Mouse (Mus musculus) midbrain, embryonic 12.5 days (tissue): ENCODE results near the gene Cdh22. TPM values are rescaled to one million over a fixed set of nuclear protein-coding genes. Genes with fewer than 3 reads are reported as not detected.

Source experiments
- ATAC-seq: fragments of 200-750 bp; cut with Nextera tagmentation; 2 replicates; pipeline ENCODE4 v1.8.0; 2017; ENCODE audit warnings: low read depth, moderate TSS enrichment, moderate library complexity; ENCODE audit not compliant: low FRiP score
- H3K27ac ChIP-seq: fragments of 300-500 bp; sonication (generic); replicated peaks from 2 replicates; pipeline ENCODE4 v1.5.1; 2016; ENCODE audit warnings: mild to moderate bottlenecking
- H3K27me3 ChIP-seq: fragments of 300-500 bp; sonication (generic); 2 replicates; pipeline ENCODE4 v1.6.1; 2016; ENCODE audit warnings: mild to moderate bottlenecking
- H3K36me3 ChIP-seq: fragments of 300-500 bp; sonication (generic); 2 replicates; pipeline ENCODE4 v1.6.1; 2016
- H3K4me1 ChIP-seq: fragments of 300-500 bp; sonication (generic); 2 replicates; pipeline ENCODE4 v1.6.1; 2016
- H3K4me2 ChIP-seq: fragments of 300-500 bp; sonication (generic); replicated peaks from 2 replicates; pipeline ENCODE4 v1.6.1; 2016; ENCODE audit warnings: mild to moderate bottlenecking, moderate library complexity
- H3K4me3 ChIP-seq: fragments of 300-500 bp; sonication (generic); 2 replicates; pipeline ENCODE4 v1.5.1; 2016; ENCODE audit warnings: mild to moderate bottlenecking
- H3K9ac ChIP-seq: fragments of 300-500 bp; sonication (generic); replicated peaks from 2 replicates; pipeline ENCODE4 v1.6.1; 2016; ENCODE audit warnings: mild to moderate bottlenecking, moderate library complexity
- H3K9me3 ChIP-seq: fragments of 300-500 bp; sonication (generic); 2 replicates; pipeline ENCODE4 v1.6.1; 2016; ENCODE audit warnings: mild to moderate bottlenecking
- WGBS: fragments of 180-500 bp; shearing (Covaris S2); methylation state at CpG from one replicate; pipeline ENCODE4 v1.1.7; 2016; 5-methylcytosine and 5-hydroxymethylcytosine counted together
- polyA plus RNA-seq: library from polyadenylated mRNA; unstranded; fragments of >200 nt; fragmentation: Nextera tagmentation; extraction: Ambion mirVana; gene quantifications from 2 replicates; pipeline ENCODE4 v1.2.1, GENCODE M21; 2016

The Cdh22 gene
- polyA plus RNA-seq, 1 experiment from 2014 or later = 18.8 TPM

GRCm38 (mm10) chr2:165221952-165222351 lies 12.7 kb downstream of the Cdh22 start:
- peak; percentile 57 for ATAC-seq
- Histone ChIP-seq H3K4me3 (no peak overlapping the region), H3K9ac (no peak overlapping the region), H3K27me3 (peaks cover 94% of the 10 kb centered on the region), H3K4me2 (peak overlapping the region; percentile 36), H3K36me3 (no peaks in the 10 kb centered on the region), H3K4me1 (peaks cover 48% of the 10 kb centered on the region), H3K27ac (no peak overlapping the region), H3K9me3 (no peaks in the 10 kb centered on the region)
- 6% methylated on average over 9 of the region's 9 CpGs for WGBS

GRCm38 (mm10) chr2:165220347-165220945 lies 14.2 kb downstream of the Cdh22 start:
- Histone ChIP-seq H3K27me3 (peaks cover 88% of the 10 kb centered on the region), H3K9me3 (no peaks in the 10 kb centered on the region), H3K4me2 (no peak overlapping the region)

DNA sequence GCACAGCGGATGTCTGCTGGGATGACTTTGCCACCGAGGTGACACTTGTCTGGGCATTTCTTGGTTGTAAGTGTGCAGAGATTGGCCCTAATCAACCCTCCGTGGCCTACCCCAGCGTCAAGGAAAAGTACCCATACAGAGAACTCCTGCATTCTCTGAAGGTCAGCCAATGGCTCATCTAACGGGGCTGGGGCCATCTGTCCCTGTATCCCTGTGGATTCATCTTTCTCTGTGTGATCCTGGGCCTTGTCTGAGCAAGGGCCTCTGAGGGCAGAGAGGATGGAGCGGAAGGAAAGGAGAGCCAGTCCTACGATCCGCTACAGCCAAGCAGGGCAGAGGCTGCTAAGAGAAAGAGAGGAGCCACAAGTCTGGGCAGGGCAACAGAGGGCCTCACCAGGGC lies 15.7 kb downstream of the Cdh22 start:
- Histone ChIP-seq H3K27ac (no peak overlapping the region), H3K9me3 (no peaks in the 10 kb centered on the region), H3K4me3 (no peak overlapping the region), H3K27me3 (peaks cover 82% of the 10 kb centered on the region), H3K9ac (no peak overlapping the region; the same call in 1 of the 2 replicates), H3K36me3 (no peaks in the 10 kb centered on the region), H3K4me1 (peaks cover 69% of the 10 kb centered on the region), H3K4me2 (no peak overlapping the region)
- ATAC-seq = no peak
- 45% methylated on average over 8 of the region's 8 CpGs for whole genome bisulfite sequencing

More at GRCm38 (mm10) chr2:165220347-165220945, 14.2 kb downstream of the Cdh22 start:
- Histone ChIP-seq H3K27ac (no peak overlapping the region), H3K4me3 (no peak overlapping the region), H3K4me1 (peaks cover 59% of the 10 kb centered on the region), H3K9ac (no peak overlapping the region), H3K36me3 (no peaks in the 10 kb centered on the region)
- no peak for ATAC-seq
- 76% methylated on average over 8 of the region's 8 CpGs for WGBS

DNA sequence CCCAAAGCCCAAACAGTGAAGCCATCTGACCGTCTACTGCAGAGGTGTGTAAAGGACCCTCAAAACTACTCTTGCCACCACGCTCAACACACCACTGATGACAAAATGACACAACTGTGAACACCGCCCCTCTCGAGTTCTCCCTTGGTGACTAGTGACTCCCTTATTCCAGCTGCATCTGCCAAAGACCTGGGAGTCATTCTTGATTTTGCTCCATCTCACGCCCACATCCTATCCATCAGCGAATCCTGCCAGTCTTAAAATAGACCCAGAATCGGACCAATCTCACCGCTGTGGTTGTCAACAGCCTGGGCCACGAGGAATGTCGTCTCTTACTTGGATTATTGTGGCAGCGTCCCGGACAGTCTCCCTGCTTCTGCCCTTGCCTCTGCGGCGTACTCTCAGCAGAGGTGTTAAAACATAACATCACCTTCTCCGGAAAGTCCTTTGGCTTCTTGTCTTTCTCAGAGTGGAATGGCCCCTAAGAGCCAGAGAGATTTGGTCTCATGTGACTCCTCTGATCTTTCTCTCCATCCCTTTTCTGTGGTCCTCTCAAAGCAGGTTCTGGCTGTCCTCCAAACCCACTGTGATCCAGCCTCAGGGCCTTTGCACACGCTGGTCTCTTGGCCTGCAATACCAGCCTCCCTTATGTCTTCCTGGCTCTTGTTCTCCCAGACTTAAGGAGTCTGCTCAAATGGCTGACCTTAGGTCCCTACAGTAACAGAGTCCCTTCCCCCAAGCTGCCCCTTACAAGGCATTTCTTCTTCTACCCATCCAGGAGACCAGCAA lies 17.1 kb downstream of the Cdh22 start:
- no peak overlapping the region for H3K4me2 ChIP-seq
- H3K27me3 ChIP-seq = peaks cover 81% of the 10 kb centered on the region
- no peak overlapping the region for H3K27ac ChIP-seq
- H3K4me3 ChIP-seq = no peak overlapping the region
- no peaks in the 10 kb centered on the region for H3K36me3 ChIP-seq
- H3K4me1 ChIP-seq = peaks cover 72% of the 10 kb centered on the region
- no peaks in the 10 kb centered on the region for H3K9me3 ChIP-seq
- H3K9ac ChIP-seq = no peak overlapping the region
- 94% methylated on average over 16 of the region's 16 CpGs for WGBS
- no peak for ATAC-seq

GRCm38 (mm10) chr2:165215103-165215951 lies 19.3 kb downstream of the Cdh22 start:
- Histone ChIP-seq H3K27ac (peak overlapping the region; percentile 83), H3K27me3 (peaks cover 67% of the 10 kb centered on the region), H3K36me3 (no peaks in the 10 kb centered on the region), H3K4me1 (peaks cover 78% of the 10 kb centered on the region), H3K9ac (peak overlapping the region; percentile 31; the same call in 1 of the 2 replicates), H3K4me3 (peak overlapping the region; percentile 9; the same call in 1 of the 2 replicates), H3K9me3 (no peaks in the 10 kb centered on the region), H3K4me2 (peak overlapping the region; percentile 52)
- WGBS = 2% methylated on average over 39 of the region's 39 CpGs
- peak; percentile 80 for ATAC-seq

GRCm38 (mm10) chr2:165211426-165212079 lies 23.1 kb downstream of the Cdh22 start:
- Histone ChIP-seq H3K36me3 (no peaks in the 10 kb centered on the region), H3K9me3 (no peaks in the 10 kb centered on the region), H3K4me1 (peaks cover 57% of the 10 kb centered on the region), H3K4me2 (peak overlapping the region; percentile 46), H3K4me3 (no peak overlapping the region), H3K9ac (peak overlapping the region; percentile 34; the same call in 1 of the 2 replicates), H3K27me3 (peaks cover 52% of the 10 kb centered on the region), H3K27ac (peak overlapping the region; percentile 75)
- WGBS = 0% methylated on average over 19 of the region's 20 CpGs
- peak; percentile 38; the same call in 1 of the 2 replicates for ATAC-seq

GRCm38 (mm10) chr2:165210948-165211347 lies 23.7 kb downstream of the Cdh22 start:
- Histone ChIP-seq H3K4me1 (peaks cover 51% of the 10 kb centered on the region), H3K27me3 (peaks cover 47% of the 10 kb centered on the region)

GRCm38 (mm10) chr2:165207689-165208088 lies 27.0 kb downstream of the Cdh22 start:
- no peak for ATAC-seq
- Histone ChIP-seq H3K9ac (no peak overlapping the region), H3K27ac (no peak overlapping the region), H3K4me1 (peaks cover 44% of the 10 kb centered on the region), H3K9me3 (no peaks in the 10 kb centered on the region), H3K27me3 (peaks cover 41% of the 10 kb centered on the region), H3K4me2 (no peak overlapping the region), H3K4me3 (no peak overlapping the region), H3K36me3 (no peaks in the 10 kb centered on the region)
- 75% methylated on average over 11 of the region's 11 CpGs for WGBS

More at GRCm38 (mm10) chr2:165210948-165211347, 23.7 kb downstream of the Cdh22 start:
- WGBS = 2% methylated on average over 15 of the region's 15 CpGs
- Histone ChIP-seq H3K4me2 (peak overlapping the region; percentile 46), H3K4me3 (0 out of 2 replicates have a peak overlapping the region, but pooled peaks have one; percentile 7), H3K9me3 (no peaks in the 10 kb centered on the region), H3K36me3 (no peaks in the 10 kb centered on the region), H3K9ac (no peak overlapping the region), H3K27ac (peak overlapping the region; percentile 67)
- no peak for ATAC-seq

GRCm38 (mm10) chr2:165207086-165207485 lies 27.6 kb downstream of the Cdh22 start:
- Histone ChIP-seq H3K9ac (no peak overlapping the region), H3K27ac (no peak overlapping the region), H3K4me1 (peaks cover 44% of the 10 kb centered on the region), H3K36me3 (no peaks in the 10 kb centered on the region), H3K27me3 (peaks cover 42% of the 10 kb centered on the region), H3K4me2 (no peak overlapping the region), H3K4me3 (no peak overlapping the region), H3K9me3 (no peaks in the 10 kb centered on the region)
- 81% methylated on average over 4 of the region's 4 CpGs for WGBS
- ATAC-seq = no peak

GRCm38 (mm10) chr2:165205486-165205885 lies 29.2 kb downstream of the Cdh22 start:
- no peak for ATAC-seq
- H3K4me1 ChIP-seq = peaks cover 43% of the 10 kb centered on the region
- peaks cover 54% of the 10 kb centered on the region for H3K27me3 ChIP-seq

GRCm38 (mm10) chr2:165204931-165205330 lies 29.7 kb downstream of the Cdh22 start:
- no peak overlapping the region for H3K4me2 ChIP-seq
- ATAC-seq = no peak; the same call in 1 of the 2 replicates
- 47% methylated on average over 7 of the region's 7 CpGs for WGBS
- H3K4me1 ChIP-seq = peaks cover 43% of the 10 kb centered on the region
- no peaks in the 10 kb centered on the region for H3K36me3 ChIP-seq
- H3K9ac ChIP-seq = no peak overlapping the region
- no peak overlapping the region for H3K4me3 ChIP-seq
- H3K27ac ChIP-seq = 0 out of 2 replicates have a peak overlapping the region, but pooled peaks have one; percentile 5
- H3K9me3 ChIP-seq = no peaks in the 10 kb centered on the region
- H3K27me3 ChIP-seq = peaks cover 59% of the 10 kb centered on the region

More at GRCm38 (mm10) chr2:165205486-165205885, 29.2 kb downstream of the Cdh22 start:
- 72% methylated on average over 6 of the region's 6 CpGs for WGBS
- Histone ChIP-seq H3K4me3 (no peak overlapping the region), H3K9ac (no peak overlapping the region), H3K9me3 (no peaks in the 10 kb centered on the region), H3K4me2 (no peak overlapping the region), H3K27ac (no peak overlapping the region), H3K36me3 (no peaks in the 10 kb centered on the region)
